Comparison of ENCODE assay signal across 8 mouse cellular contexts in the genomic region with DNA sequence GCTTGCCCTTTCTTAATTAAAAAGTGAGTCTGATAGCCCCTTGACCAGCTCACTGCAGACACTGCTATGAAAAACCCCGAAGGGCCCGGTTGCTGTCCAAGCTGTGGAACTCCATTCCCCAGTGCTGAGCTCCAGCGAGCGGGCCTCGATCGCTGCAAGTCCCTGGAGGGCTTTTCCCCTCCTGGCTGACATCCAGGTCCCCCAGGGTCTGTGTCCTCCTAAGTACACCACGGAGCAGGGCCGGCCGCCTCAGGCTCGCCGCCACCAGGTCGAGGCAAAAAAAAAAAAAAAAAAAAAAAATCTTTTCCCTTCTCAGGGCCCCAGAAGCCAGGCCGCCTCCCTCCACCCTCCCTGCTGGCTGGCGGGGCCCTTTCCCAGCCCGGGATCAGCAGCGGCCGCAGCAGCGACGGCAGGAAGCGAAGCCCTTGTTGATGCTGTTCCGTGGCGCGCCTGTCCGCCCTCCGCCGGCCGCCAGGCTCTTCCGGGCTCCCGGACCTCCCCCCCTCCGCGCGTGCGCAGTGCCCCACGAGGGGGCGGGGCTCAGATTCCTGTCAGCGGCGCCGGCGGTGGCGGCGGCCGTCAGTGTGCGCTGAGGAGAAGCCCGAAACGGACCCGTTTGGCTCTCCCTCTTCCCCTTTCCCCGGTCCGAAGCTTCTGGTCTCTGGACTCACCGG. TPM values are rescaled to one million over a fixed set of nuclear protein-coding genes. Genes with fewer than 3 reads are reported as not detected.
DNase-seq lines count a peak whose midpoint lies in the region; ATAC-seq and TF ChIP-seq lines count a peak whose summit lies in the region.

TSS of gene Nfat5 (plus strand) at position 543 of the 674 bp plus-strand sequence.

- TF ChIP-seq POLR2A in ES-Bruce4 (IDR thresholded peaks at IDR 0.05; ENCODE audit: insufficient read depth, low read length), result peak; percentile 44

- H3K9ac ChIP-seq in ES-Bruce4 (ENCODE audit: low read depth, poor library complexity, severe bottlenecking), result peak within 1 kb of the TSS; percentile 100
- H3K9ac ChIP-seq in forebrain, embryonic 14.5 days (ENCODE audit: low read length), result peak within 1 kb of the TSS; percentile 89
- H3K9ac ChIP-seq in neural tube, embryonic 15.5 days (replicated peaks), result peak within 1 kb of the TSS; percentile 74

- TF ChIP-seq EP300 in ES-Bruce4 (IDR thresholded peaks at IDR 0.05; ENCODE audit: insufficient read depth, low read depth, low read length), result peak; percentile 44; the same call in 1 of the 2 replicates

- TF ChIP-seq CTCF in ES-Bruce4 (IDR thresholded peaks at IDR 0.05; ENCODE audit: low read depth, low read length), result no peak

- ATAC-seq in cerebellum, adult (ENCODE audit: insufficient number of reproducible peaks, low FRiP score, low TSS enrichment), result peak; percentile 91
- peak; percentile 93 for ATAC-seq in forebrain, embryonic 14.5 days
- peak; percentile 91 for ATAC-seq in neural tube, embryonic 15.5 days (ENCODE audit: low FRiP score)

- peak within 1 kb of the TSS; percentile 53 for H3K4me2 ChIP-seq in forebrain, embryonic 14.5 days (ENCODE audit: low read length)
- H3K4me2 ChIP-seq in neural tube, embryonic 15.5 days, result peak within 1 kb of the TSS; percentile 63

- intact Hi-C loops in heart, postnatal 14 days (cut with DNase I), result loop anchor here (5.0 kb wide), 1 partner anchor 86 kb away; no protein-coding TSS in a partner anchor

- H3K36me3 ChIP-seq in ES-Bruce4 (ENCODE audit: control insufficient read depth, insufficient read depth, low read length, poor library complexity, severe bottlenecking), result no peaks in the 10 kb centered on the region; the same call in 1 of the 2 replicates
- no peaks in the 10 kb centered on the region for H3K36me3 ChIP-seq in forebrain, embryonic 14.5 days (ENCODE audit: control insufficient read depth, insufficient read depth, low read length)
- H3K36me3 ChIP-seq in neural tube, embryonic 15.5 days, result no peaks in the 10 kb centered on the region

- peak within 1 kb of the TSS; percentile 100 for H3K4me3 ChIP-seq in ES-Bruce4 (ENCODE audit: low read depth, low read length)
- peak within 1 kb of the TSS; percentile 94 for H3K4me3 ChIP-seq in forebrain, embryonic 14.5 days (ENCODE audit: low read depth, low read length)
- H3K4me3 ChIP-seq in neural tube, embryonic 15.5 days (replicated peaks), result peak within 1 kb of the TSS; percentile 95

- H3K9me3 ChIP-seq in ES-Bruce4 (replicated peaks; ENCODE audit: control insufficient read depth, insufficient read depth, low read length, poor library complexity, severe bottlenecking), result no peaks in the 10 kb centered on the region
- H3K9me3 ChIP-seq in forebrain, embryonic 14.5 days (replicated peaks; ENCODE audit: control insufficient read depth, low read length), result no peaks in the 10 kb centered on the region
- no peaks in the 10 kb centered on the region for H3K9me3 ChIP-seq in neural tube, embryonic 15.5 days (replicated peaks)

- no peaks in the 10 kb centered on the region for H3K4me1 ChIP-seq in ES-Bruce4 (ENCODE audit: control insufficient read depth, insufficient read depth, low read length)
- peaks cover 11% of the 10 kb centered on the region for H3K4me1 ChIP-seq in forebrain, embryonic 14.5 days (ENCODE audit: control insufficient read depth, insufficient read depth, low read length)
- H3K4me1 ChIP-seq in neural tube, embryonic 15.5 days, result peaks cover 20% of the 10 kb centered on the region

- WGBS in forebrain, embryonic 14.5 days, result under 1% methylated on average over 37 of the region's 49 CpGs
- under 1% methylated on average over 43 of the region's 49 CpGs for WGBS in neural tube, embryonic 15.5 days

- H3K27me3 ChIP-seq in ES-Bruce4 (ENCODE audit: control insufficient read depth, insufficient read depth, low read length, poor library complexity, severe bottlenecking), result no peaks in the 10 kb centered on the region
- no peaks in the 10 kb centered on the region for H3K27me3 ChIP-seq in forebrain, embryonic 14.5 days (replicated peaks; ENCODE audit: control insufficient read depth, insufficient read depth, low read length)
- H3K27me3 ChIP-seq in neural tube, embryonic 15.5 days (replicated peaks), result no peaks in the 10 kb centered on the region

- DNase-seq in forebrain, embryonic 14.5 days (ENCODE audit: low spot score), result peak; percentile 92
- DNase-seq in heart, postnatal 14 days, result peak; percentile 99
- peak; percentile 98 for DNase-seq in layer of hippocampus, adult 11-12 months (ENCODE audit: low spot score)
- DNase-seq in lung, adult 18-20 months, result peak; percentile 94 to 95
- DNase-seq in testis, postnatal 14 days (ENCODE audit: low spot score), result peak; percentile 92

- peak within 1 kb of the TSS; percentile 97 for H3K27ac ChIP-seq in ES-Bruce4 (ENCODE audit: insufficient read depth, low read length)
- peak within 1 kb of the TSS; percentile 94 for H3K27ac ChIP-seq in forebrain, embryonic 14.5 days (ENCODE audit: low read depth, low read length)
- H3K27ac ChIP-seq in neural tube, embryonic 15.5 days (replicated peaks), result peak within 1 kb of the TSS; percentile 97

RNA-seq across cellular contexts. Expression of gene Nfat5, which starts in this region (rescaled TPM):
- 53.6 and 65.0 TPM in 2 replicates for polyA plus RNA-seq in ES-Bruce4 (2011; ENCODE audit: insufficient read depth, insufficient read length, low read depth, missing spikeins)
- 3.4 and 5.3 TPM in 2 replicates for polyA plus RNA-seq in forebrain, embryonic 14.5 days (2014; fragmentation: Nextera tagmentation; extraction: Ambion mirVana)
- 10 to 100 TPM; 36.5 to 36.6 TPM for total RNA-seq in heart, postnatal 14 days (2021)
- 11.3 and 11.4 TPM in 2 replicates for polyA plus RNA-seq in neural tube, embryonic 15.5 days (2015; fragmentation: Nextera tagmentation; extraction: Ambion mirVana)

Comparison
In these comparisons a context has a peak if more than half of its experiments do, and no peak if none do; other contexts are left out.
1. Peak in every context shown above with its lines: DNase-seq, ATAC-seq, H3K4me3 ChIP-seq and H3K27ac ChIP-seq.